Comparison of ENCODE assay signal across 1 mouse cellular context in the genomic region with DNA sequence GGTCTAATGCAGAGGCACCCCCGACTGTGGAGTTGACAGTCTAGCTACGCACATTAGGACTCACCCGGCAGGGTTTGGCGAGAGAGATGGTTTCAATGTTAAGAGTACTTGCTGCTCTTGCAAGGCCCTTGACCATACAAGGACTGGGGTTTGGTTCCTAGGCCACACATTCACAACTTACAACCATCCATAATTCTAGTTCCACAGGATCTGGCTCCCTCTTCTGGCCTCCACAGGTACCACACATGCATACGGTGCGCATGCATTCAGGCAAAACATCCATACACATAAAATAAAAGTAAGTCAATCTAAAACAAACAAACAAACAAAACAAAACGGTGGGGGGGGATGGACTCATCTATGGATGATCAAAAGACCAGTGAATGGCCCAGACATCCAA.
TF ChIP-seq lines count a peak whose summit lies in the region.

No protein-coding gene starts in this region.

TF ChIP-seq in MEL, 35 proteins besides CTCF, POLR2A, EP300 and RAD21 (continued from another document):
- no peak for TF ChIP-seq JUND (IDR thresholded peaks at IDR 0.05; ENCODE audit: low read depth, low read length)
- no peak for TF ChIP-seq GATA1 (IDR thresholded peaks at IDR 0.05; ENCODE audit: low read depth, low read length)
- TF ChIP-seq POLR2AphosphoS2 (IDR thresholded peaks at IDR 0.05; ENCODE audit: low read length), result no peak
